Mouse (Mus musculus): ENCODE data around the gene Sdc3. TPM values are rescaled to one million over a fixed set of nuclear protein-coding genes. Genes with fewer than 3 reads are reported as not detected.

Gene Sdc3
- polyA plus RNA-seq, 1 experiment from 2014 or later: 76.9 TPM

GRCm38 (mm10) chr4:130836281-130837061 lies 44.1 kb downstream of the Sdc3 start:
- H3K27me3 ChIP-seq: peaks cover 5% of the 10 kb centered on the region; the same call in 1 of the 2 replicates

DNA sequence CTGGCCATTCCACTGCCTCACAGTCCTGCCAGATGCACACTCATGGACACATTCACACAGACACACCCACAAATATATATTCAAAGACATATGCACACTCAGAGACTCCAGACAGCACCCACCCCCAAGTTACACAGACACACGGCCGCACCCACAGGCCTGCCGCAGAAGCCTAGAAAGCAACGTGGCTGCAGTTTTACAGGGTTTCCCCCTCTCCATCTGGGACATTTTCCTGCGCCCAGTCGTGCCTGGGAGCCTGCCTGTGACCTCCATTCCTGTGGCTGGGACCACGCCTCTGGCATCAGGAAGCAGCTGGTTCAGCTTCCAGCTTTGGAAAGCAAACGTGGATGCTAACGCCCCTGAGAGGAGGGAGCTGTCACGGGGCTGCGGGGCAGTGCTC lies 46.2 kb downstream of the Sdc3 start:
- H3K27ac ChIP-seq (replicated peaks): 0 out of 2 replicates have a peak overlapping the region, but pooled peaks have one; percentile 23
- no peak overlapping the region for H3K4me3 ChIP-seq
- no peaks in the 10 kb centered on the region for H3K36me3 ChIP-seq
- peak overlapping the region; percentile 26; the same call in 1 of the 2 replicates for H3K9ac ChIP-seq
- WGBS: 36% methylated on average over 11 of the region's 11 CpGs
- peaks cover 67% of the 10 kb centered on the region for H3K4me1 ChIP-seq (replicated peaks)
- H3K4me2 ChIP-seq: no peak overlapping the region
- peaks cover 5% of the 10 kb centered on the region; the same call in 1 of the 2 replicates for H3K27me3 ChIP-seq
- ATAC-seq (ENCODE audit: low read depth): no peak
- no peaks in the 10 kb centered on the region for H3K9me3 ChIP-seq

More at GRCm38 (mm10) chr4:130836281-130837061, 44.1 kb downstream of the Sdc3 start:
- peak overlapping the region; percentile 35 for H3K4me2 ChIP-seq
- H3K4me1 ChIP-seq (replicated peaks): peaks cover 64% of the 10 kb centered on the region
- H3K4me3 ChIP-seq: no peak overlapping the region; the same call in 1 of the 2 replicates
- 12% methylated on average over 20 of the region's 20 CpGs for WGBS
- peak overlapping the region; percentile 86 for H3K27ac ChIP-seq (replicated peaks)
- no peak overlapping the region for H3K9ac ChIP-seq
- no peaks in the 10 kb centered on the region for H3K9me3 ChIP-seq
- no peaks in the 10 kb centered on the region for H3K36me3 ChIP-seq
- peak; percentile 88 for ATAC-seq (ENCODE audit: low read depth)

DNA sequence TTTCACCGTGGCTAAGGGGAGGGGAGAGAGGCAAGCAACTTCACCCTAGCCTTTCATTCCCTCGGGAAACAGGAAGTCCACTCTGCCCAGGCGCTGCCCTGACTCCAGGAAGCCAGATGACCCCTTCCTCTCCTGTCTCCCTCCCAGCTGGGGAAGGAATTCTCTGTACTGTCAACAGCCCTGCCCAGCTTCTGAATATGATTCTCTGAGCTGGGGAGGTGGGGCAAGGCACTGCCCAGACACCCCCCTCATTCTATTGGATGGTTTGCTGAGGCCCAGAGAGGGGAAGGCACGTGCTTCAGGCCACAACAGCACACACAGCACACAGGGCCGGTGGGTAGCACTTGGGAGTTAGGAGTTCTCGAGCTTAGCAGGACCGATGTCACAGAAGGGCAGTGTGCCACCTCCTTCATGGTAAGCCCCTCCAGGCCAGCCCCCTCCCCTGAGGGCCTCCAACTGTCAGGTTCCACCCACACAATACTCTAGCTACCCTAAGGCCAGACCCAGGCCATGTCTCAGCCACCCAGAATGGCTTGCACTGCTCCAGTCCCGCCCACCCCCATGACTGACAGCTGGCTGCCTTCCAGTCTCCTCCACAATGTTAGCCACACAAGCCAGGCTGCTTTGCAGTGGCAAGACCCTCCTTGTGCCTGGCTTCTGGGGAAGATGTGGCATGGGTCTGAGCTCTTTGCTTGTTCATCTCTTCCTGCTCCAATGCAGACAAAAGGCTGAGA lies 48.9 kb downstream of the Sdc3 start:
- WGBS: 39% methylated on average over 8 of the region's 8 CpGs
- Histone ChIP-seq H3K27me3 (peaks cover 5% of the 10 kb centered on the region; the same call in 1 of the 2 replicates), H3K36me3 (no peaks in the 10 kb centered on the region), H3K4me3 (no peak overlapping the region), H3K9ac (0 out of 2 replicates have a peak overlapping the region, but pooled peaks have one; percentile 35), H3K9me3 (no peaks in the 10 kb centered on the region), H3K4me2 (no peak overlapping the region), H3K27ac (replicated peaks) (no peak overlapping the region; the same call in 1 of the 2 replicates), H3K4me1 (replicated peaks) (peaks cover 47% of the 10 kb centered on the region)
- peak; percentile 78 for ATAC-seq (ENCODE audit: low read depth)

GRCm38 (mm10) chr4:130848814-130849213 lies 56.5 kb downstream of the Sdc3 start:
- Histone ChIP-seq H3K36me3 (no peaks in the 10 kb centered on the region), H3K4me2 (no peak overlapping the region), H3K4me1 (replicated peaks) (0 out of 2 replicates have a peak, but pooled peaks cover 8% of the 10 kb centered on the region), H3K4me3 (no peak overlapping the region), H3K9me3 (no peaks in the 10 kb centered on the region), H3K27me3 (peaks cover 2% of the 10 kb centered on the region; the same call in 1 of the 2 replicates), H3K27ac (replicated peaks) (peak overlapping the region; percentile 38), H3K9ac (no peak overlapping the region)
- WGBS: 63% methylated on average over 14 of the region's 14 CpGs
- no peak for ATAC-seq (ENCODE audit: low read depth)

DNA sequence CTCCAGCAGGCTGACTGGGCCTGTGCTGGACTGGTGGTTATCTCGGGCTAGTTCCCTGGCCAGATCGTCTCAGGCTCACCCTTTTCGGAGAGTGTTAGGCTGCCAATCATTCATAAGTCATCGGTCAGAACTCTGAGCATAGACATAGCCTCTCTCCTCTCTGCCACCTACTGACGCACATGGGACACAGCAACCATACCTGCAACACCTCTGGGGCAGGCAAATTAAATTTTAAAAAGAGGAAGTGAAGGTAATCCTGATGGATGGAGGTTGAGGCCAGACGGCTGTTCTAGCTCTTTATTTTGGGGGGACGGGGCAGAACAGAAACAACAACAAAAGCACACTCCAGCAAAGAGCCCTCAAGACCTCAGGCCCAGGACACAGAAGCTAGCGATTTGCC lies 65.3 kb downstream of the Sdc3 start:
- Histone ChIP-seq H3K27me3 (peaks cover 45% of the 10 kb centered on the region), H3K9ac (no peak overlapping the region), H3K27ac (replicated peaks) (no peak overlapping the region), H3K9me3 (no peaks in the 10 kb centered on the region), H3K36me3 (no peaks in the 10 kb centered on the region), H3K4me3 (no peak overlapping the region), H3K4me2 (no peak overlapping the region), H3K4me1 (replicated peaks) (peaks cover 20% of the 10 kb centered on the region)
- 66% methylated on average over 8 of the region's 8 CpGs for WGBS
- no peak for ATAC-seq (ENCODE audit: low read depth)

DNA sequence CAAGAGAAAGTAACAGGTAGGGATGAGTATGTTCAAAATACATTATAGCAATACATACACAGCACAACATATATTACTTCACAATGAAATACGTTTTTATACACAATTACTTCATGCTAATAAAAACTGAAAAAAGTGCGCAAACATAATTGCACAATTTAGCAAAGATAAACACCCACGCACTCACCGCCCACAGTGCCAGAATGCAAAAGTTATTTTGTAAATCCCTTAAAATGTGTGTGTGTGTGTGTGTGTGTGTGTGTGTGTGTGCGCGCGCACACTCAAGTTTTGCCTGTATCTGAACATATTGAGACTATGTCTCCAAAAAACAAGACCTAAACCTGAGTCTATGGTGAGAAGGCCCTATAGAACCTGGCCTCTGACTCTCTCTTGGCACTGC lies 66.5 kb downstream of the Sdc3 start:
- Histone ChIP-seq H3K4me3 (no peak overlapping the region), H3K9ac (no peak overlapping the region), H3K4me1 (replicated peaks) (peaks cover 22% of the 10 kb centered on the region), H3K4me2 (no peak overlapping the region), H3K36me3 (no peaks in the 10 kb centered on the region), H3K27me3 (peaks cover 57% of the 10 kb centered on the region), H3K9me3 (no peaks in the 10 kb centered on the region), H3K27ac (replicated peaks) (no peak overlapping the region)
- WGBS: 96% methylated on average over 7 of the region's 7 CpGs
- no peak for ATAC-seq (ENCODE audit: low read depth)

DNA sequence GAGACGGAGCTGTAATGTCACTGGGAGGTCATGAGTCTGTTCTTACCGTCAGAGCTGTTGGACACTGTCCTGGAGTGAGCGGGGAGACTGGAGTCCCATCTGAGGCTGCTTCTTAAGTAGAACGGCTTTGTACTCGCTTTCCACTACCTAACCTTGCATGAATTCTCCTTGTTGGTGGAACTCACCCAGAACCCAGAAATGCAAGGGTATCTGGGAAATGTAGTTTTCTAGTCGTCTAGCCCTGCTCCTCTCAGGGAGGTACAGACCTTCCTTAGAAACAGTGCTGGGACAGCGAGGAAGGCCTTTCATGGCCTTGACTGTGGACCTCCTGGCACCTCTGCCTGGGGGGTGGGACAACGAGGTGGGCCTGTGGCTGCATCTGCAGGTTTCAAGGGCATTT lies 67.1 kb downstream of the Sdc3 start:
- no peak for ATAC-seq (ENCODE audit: low read depth)

DNA sequence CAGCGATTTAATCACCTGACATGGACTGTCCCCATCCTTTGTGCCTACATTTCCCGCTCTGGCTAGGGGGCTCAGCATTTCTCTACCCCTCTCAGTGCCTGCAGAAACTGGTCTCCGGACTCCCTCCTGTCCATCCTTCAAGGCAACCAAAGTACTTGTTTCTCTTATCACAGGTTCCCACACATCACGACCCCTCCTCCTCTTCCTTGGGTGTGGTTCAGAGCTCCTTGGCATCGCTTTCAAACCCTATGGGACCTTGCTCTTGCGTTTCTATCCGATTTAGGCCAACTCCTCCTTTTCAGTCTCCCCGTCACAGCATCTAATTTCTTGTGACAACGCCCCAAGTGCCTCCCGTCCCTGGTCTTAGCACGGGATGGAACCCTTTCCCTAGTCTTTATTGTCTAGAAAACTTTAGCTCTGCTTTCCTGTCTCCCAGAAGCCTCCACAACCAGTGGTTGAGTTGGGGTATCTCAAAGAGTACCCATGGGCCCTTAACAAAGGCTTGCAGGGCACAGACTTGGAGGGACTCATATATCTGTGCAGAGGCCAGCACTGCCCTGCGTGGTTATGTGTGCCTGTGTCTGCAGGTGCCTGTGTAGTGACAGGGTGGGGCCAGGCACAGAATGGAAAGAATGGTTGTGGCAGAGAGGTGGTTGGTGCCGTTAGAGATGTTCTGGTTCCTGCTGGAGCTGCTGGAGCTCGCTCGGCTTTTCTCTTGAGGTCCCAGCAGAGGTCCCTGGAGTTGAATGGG lies 68.7 kb downstream of the Sdc3 start:
- H3K36me3 ChIP-seq: no peaks in the 10 kb centered on the region
- no peaks in the 10 kb centered on the region for H3K9me3 ChIP-seq
- H3K4me1 ChIP-seq (replicated peaks): peaks cover 39% of the 10 kb centered on the region
- 55% methylated on average over 15 of the region's 15 CpGs for WGBS
- H3K4me2 ChIP-seq: peak overlapping the region; percentile 57
- peak overlapping the region; percentile 25 for H3K4me3 ChIP-seq
- H3K9ac ChIP-seq: peak overlapping the region; percentile 64
- peaks cover 72% of the 10 kb centered on the region for H3K27me3 ChIP-seq
- ATAC-seq (ENCODE audit: low read depth): peak; percentile 41
- peak overlapping the region; percentile 74 for H3K27ac ChIP-seq (replicated peaks)

More for the DNA sequence above, 67.1 kb downstream of the Sdc3 start:
- WGBS: 61% methylated on average over 8 of the region's 8 CpGs
- Histone ChIP-seq H3K4me3 (no peak overlapping the region), H3K27me3 (peaks cover 63% of the 10 kb centered on the region), H3K9ac (no peak overlapping the region), H3K4me1 (replicated peaks) (peaks cover 23% of the 10 kb centered on the region), H3K4me2 (no peak overlapping the region), H3K36me3 (no peaks in the 10 kb centered on the region), H3K9me3 (no peaks in the 10 kb centered on the region), H3K27ac (replicated peaks) (no peak overlapping the region)

DNA sequence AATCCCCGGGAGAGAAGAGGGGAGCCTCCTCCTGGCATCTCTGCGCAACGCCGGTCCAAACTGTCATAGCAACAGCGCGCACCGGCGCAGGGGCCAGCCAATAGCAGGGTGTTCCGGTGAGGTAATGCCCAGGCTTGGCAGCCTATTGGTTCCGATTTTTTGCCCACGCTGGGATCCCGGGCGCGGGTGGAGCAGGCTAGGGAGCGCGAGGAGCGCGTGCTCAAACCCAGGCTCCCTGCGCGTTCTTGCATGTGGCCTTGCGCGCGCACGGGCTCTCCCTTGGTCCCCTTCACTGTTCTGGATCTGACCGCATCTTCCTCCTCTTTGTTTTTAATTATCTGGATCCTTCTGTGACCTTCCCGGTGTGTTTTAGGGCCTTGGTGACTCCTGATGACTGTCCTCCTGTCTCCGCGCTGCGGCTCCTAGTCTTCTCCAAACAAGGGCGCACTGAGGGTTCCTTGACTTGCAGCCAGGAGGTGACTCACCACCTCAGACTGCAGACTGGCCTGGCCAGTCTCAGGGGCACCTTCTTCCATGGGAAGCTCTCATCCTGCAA lies 69.4 kb downstream of the Sdc3 start:
- H3K36me3 ChIP-seq: no peaks in the 10 kb centered on the region
- peaks cover 45% of the 10 kb centered on the region for H3K4me1 ChIP-seq (replicated peaks)
- 2% methylated on average over 30 of the region's 30 CpGs for WGBS
- peak; percentile 92 for ATAC-seq (ENCODE audit: low read depth)
- peak overlapping the region; percentile 64 for H3K9ac ChIP-seq
- peak overlapping the region; percentile 74 for H3K27ac ChIP-seq (replicated peaks)
- H3K27me3 ChIP-seq: peaks cover 76% of the 10 kb centered on the region
- H3K4me2 ChIP-seq: peak overlapping the region; percentile 57
- peak overlapping the region; percentile 25 for H3K4me3 ChIP-seq
- H3K9me3 ChIP-seq: no peaks in the 10 kb centered on the region

- Histone ChIP-seq H3K36me3 (no peaks in the 10 kb centered on the region), H3K4me1 (replicated peaks) (peaks cover 48% of the 10 kb centered on the region), H3K9me3 (no peaks in the 10 kb centered on the region), H3K4me3 (no peak overlapping the region), H3K27ac (replicated peaks) (0 out of 2 replicates have a peak overlapping the region, but pooled peaks have one; percentile 74), H3K4me2 (no peak overlapping the region), H3K9ac (no peak overlapping the region), H3K27me3 (peaks cover 76% of the 10 kb centered on the region)
- 78% methylated on average over 5 of the region's 5 CpGs for WGBS
- no peak for ATAC-seq (ENCODE audit: low read depth)
Observed at GRCm38 (mm10) chr4:130862538-130862937, 70.2 kb downstream of the Sdc3 start.

DNA sequence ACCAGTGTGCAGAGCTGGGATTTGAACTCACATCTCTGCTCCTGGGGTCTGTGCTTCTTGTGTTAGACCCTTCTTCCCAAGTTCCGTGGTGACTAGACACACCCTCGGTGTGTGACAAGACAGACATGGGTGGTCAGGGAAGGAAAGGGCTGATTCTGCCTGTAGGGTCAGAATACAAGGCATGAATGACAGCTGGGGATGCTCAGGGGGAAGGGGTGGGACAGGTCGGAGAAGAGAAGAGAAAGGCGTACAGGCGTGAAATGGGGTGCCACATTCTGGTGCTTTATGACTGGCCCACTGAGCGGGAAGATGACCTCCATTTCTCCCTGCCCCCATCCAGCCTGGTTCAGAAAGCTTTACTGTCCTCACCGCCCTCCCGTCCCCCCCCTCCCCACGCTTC lies 73.1 kb downstream of the Sdc3 start:
- no peaks in the 10 kb centered on the region for H3K9me3 ChIP-seq
- no peak overlapping the region for H3K9ac ChIP-seq
- peaks cover 48% of the 10 kb centered on the region for H3K4me1 ChIP-seq (replicated peaks)
- H3K36me3 ChIP-seq: no peaks in the 10 kb centered on the region
- WGBS: 6% methylated on average over 7 of the region's 9 CpGs
- no peak overlapping the region for H3K4me3 ChIP-seq
- no peak overlapping the region for H3K4me2 ChIP-seq
- peaks cover 88% of the 10 kb centered on the region for H3K27me3 ChIP-seq
- H3K27ac ChIP-seq (replicated peaks): peak overlapping the region; percentile 68
- ATAC-seq (ENCODE audit: low read depth): peak; percentile 30
